ENCODE assay signal across 9 mouse cellular contexts in the genomic region with DNA sequence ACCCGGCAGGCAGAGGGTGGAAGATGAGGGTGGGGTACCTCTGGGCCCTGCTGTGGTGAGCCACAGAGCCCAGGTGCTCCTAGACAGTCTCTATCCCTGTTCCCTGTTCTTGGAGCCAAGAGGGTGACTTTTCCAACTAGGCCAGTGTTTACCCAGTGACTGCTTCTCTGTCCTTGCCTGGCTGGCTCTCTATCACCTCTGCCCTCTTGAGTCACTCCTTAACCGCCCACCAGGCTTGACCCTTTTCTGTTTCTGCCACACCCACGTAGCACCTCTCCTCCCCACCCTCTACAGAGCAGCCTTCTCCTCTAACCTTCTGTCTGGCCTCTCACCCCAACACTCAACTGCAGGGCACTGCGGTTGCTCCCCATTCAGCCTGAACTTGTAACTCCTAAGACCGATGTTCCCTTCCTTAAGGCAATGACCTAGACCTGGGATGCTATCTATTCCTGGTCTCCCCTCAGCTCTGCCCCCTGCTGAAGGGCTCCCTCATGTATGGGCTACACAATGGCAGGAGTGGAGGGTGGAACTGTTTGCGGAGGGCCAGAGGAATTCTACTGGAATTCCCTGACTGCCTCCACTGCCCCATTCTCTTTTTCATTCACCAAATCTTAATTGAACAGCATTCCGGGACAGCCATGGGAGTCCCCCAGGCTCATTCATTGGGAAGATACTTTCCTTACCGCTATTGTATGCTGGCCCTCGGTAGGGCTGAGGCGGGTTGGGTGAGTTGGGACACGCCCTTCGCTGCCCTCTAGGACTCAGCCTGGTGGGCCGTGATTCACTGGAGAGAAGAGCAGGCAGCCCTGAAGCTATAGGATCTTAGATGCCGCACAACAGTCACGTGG. TPM values are rescaled to one million over a fixed set of nuclear protein-coding genes. Genes with fewer than 3 reads are reported as not detected.
DNase-seq lines count a peak whose midpoint lies in the region; ATAC-seq and TF ChIP-seq lines count a peak whose summit lies in the region.
"Had no signal": no experiment of that assay in that cellular context is flagged by ENCODE, and none has a peak within 500 bp of the region (broad histone marks: within the 10 kb centered on the region; RNA-seq: fewer than 3 reads in every experiment).

No protein-coding gene starts in this region.

- WGBS in forebrain, postnatal 0 days, result 42% methylated on average over 15 of the region's 15 CpGs
- WGBS in liver, embryonic 11.5 days, result 39% methylated on average over 15 of the region's 15 CpGs

- peak; percentile 18 for TF ChIP-seq CTCF in forebrain, postnatal 0 days (IDR thresholded peaks at IDR 0.05; ENCODE audit: low read depth)

- H3K4me1 ChIP-seq in forebrain, postnatal 0 days (ENCODE audit: insufficient read depth), result 0 out of 2 replicates have a peak, but pooled peaks cover 3% of the 10 kb centered on the region
- peaks cover 37% of the 10 kb centered on the region for H3K4me1 ChIP-seq in liver, embryonic 11.5 days (replicated peaks; ENCODE audit: control insufficient read depth, insufficient read depth, low read length)

- H3K9me3 ChIP-seq in forebrain, postnatal 0 days (ENCODE audit: low read length), result no peaks in the 10 kb centered on the region
- H3K9me3 ChIP-seq in liver, embryonic 11.5 days (ENCODE audit: control insufficient read depth, low read length), result no peaks in the 10 kb centered on the region

- no peaks in the 10 kb centered on the region for H3K36me3 ChIP-seq in forebrain, postnatal 0 days (ENCODE audit: insufficient read depth)
- no peaks in the 10 kb centered on the region for H3K36me3 ChIP-seq in liver, embryonic 11.5 days (ENCODE audit: control insufficient read depth, insufficient read depth, low read length)

- H3K27ac ChIP-seq in forebrain, postnatal 0 days (ENCODE audit: low read depth, low read length), result no peak overlapping the region
- peak overlapping the region; percentile 56; the same call in 1 of the 2 replicates for H3K27ac ChIP-seq in liver, embryonic 11.5 days (ENCODE audit: low read depth, low read length)
- H3K27ac ChIP-seq: macrophage had no signal

- no peak overlapping the region for H3K9ac ChIP-seq in forebrain, postnatal 0 days
- H3K9ac ChIP-seq in liver, embryonic 11.5 days (ENCODE audit: low read depth, low read length), result peak overlapping the region; percentile 72

- peak overlapping the region; percentile 99; the same call in 1 of the 2 replicates for H3K4me2 ChIP-seq in forebrain, postnatal 0 days (ENCODE audit: low read depth)
- H3K4me2 ChIP-seq in liver, embryonic 11.5 days, result peak overlapping the region; percentile 91

- no peaks in the 10 kb centered on the region for H3K27me3 ChIP-seq in forebrain, postnatal 0 days (ENCODE audit: insufficient read depth, low read length)
- 0 out of 2 replicates have a peak, but pooled peaks cover 2% of the 10 kb centered on the region for H3K27me3 ChIP-seq in liver, embryonic 11.5 days (replicated peaks; ENCODE audit: control insufficient read depth, insufficient read depth, low read length)

- ATAC-seq in forebrain, postnatal 0 days, result no peak
- ATAC-seq in liver, embryonic 11.5 days (replicated peaks; ENCODE audit: low FRiP score), result no peak

- peak; percentile 62 to 84 for DNase-seq in adrenal gland, adult (ENCODE audit: inconsistent age in 2 of 2, low spot score in 1 of 2)
- no peak for DNase-seq in adrenal gland, postnatal 4 days (ENCODE audit: low spot score in 2 of 2)
- DNase-seq in 3T3-L1 (ENCODE audit: low read depth, low spot score), result peak; percentile 75
- DNase-seq in forebrain, postnatal 0 days, result no peak
- no peak for DNase-seq in liver, embryonic 11.5 days (ENCODE audit: low spot score)
- no peak for DNase-seq in frontal cortex, postnatal 14 days (ENCODE audit: low spot score in 2 of 2)
- DNase-seq in thymus, postnatal 14 days, result no peak
- DNase-seq in urinary bladder, postnatal 4 days (ENCODE audit: low spot score in 2 of 2), result no peak

- no peak overlapping the region for H3K4me3 ChIP-seq in forebrain, postnatal 0 days (ENCODE audit: low read depth, low read length)
- peak overlapping the region; percentile 71 for H3K4me3 ChIP-seq in liver, embryonic 11.5 days (ENCODE audit: low read depth, low read length)

RNA-seq across cellular contexts. Expression of gene Hspg2, which starts 1.5 kb away (rescaled TPM):
- 100 to 1,000 TPM; 170 to 191 TPM for total RNA-seq in adrenal gland, postnatal 4 days (2021)
- 13.8 and 22.6 TPM in 2 replicates for total RNA-seq in forebrain, postnatal 0 days (2014; rRNA removed)
- polyA plus RNA-seq in forebrain, postnatal 0 days (2015; fragmentation: Nextera tagmentation; extraction: Ambion mirVana), result 2.3 and 2.6 TPM in 2 replicates
- polyA plus RNA-seq in liver, embryonic 11.5 days (2014; fragmentation: Nextera tagmentation; extraction: Ambion mirVana), result 19.9 and 20.8 TPM in 2 replicates

RNA-seq across cellular contexts. Expression of gene 1700013G24Rik, which starts 17.0 kb away (rescaled TPM):
- not detected for total RNA-seq in adrenal gland, postnatal 4 days (2021)
- total RNA-seq in forebrain, postnatal 0 days (2014; rRNA removed), result not detected in 2 replicates
- not detected in 2 replicates for polyA plus RNA-seq in forebrain, postnatal 0 days (2015; fragmentation: Nextera tagmentation; extraction: Ambion mirVana)
- polyA plus RNA-seq in liver, embryonic 11.5 days (2014; fragmentation: Nextera tagmentation; extraction: Ambion mirVana), result not detected in 2 replicates
- polyA plus RNA-seq: macrophage had no signal

RNA-seq across cellular contexts. Expression of gene Cela3b, which starts 39.7 kb away (rescaled TPM):
- total RNA-seq in adrenal gland, postnatal 4 days (2021), result 100 to 1,000 TPM in 1 of 2 experiments, not detected in 1; 918 TPM
- total RNA-seq in forebrain, postnatal 0 days (2014; rRNA removed), result not detected in 2 replicates
- not detected in 2 replicates for polyA plus RNA-seq in forebrain, postnatal 0 days (2015; fragmentation: Nextera tagmentation; extraction: Ambion mirVana)
- not detected in 2 replicates for polyA plus RNA-seq in liver, embryonic 11.5 days (2014; fragmentation: Nextera tagmentation; extraction: Ambion mirVana)
- polyA plus RNA-seq: macrophage had no signal

Comparison
In these comparisons a context has a peak if more than half of its experiments do, and no peak if none do; other contexts are left out.
1. DNase-seq: peak in adrenal gland, adult (2 of 2) and 3T3-L1 (single experiment); none in adrenal gland, postnatal 4 days (0 of 2), forebrain, postnatal 0 days (single experiment), liver, embryonic 11.5 days (single experiment), frontal cortex, postnatal 14 days (0 of 2), thymus, postnatal 14 days (single experiment) and urinary bladder, postnatal 4 days (0 of 2).